Mouse (Mus musculus) CH12.LX (cell line): ENCODE measurements around the gene Mfsd14b. TPM values are rescaled to one million over a fixed set of nuclear protein-coding genes. Genes with fewer than 3 reads are reported as not detected.

ENCODE experiments used
- DNase-seq: peaks from one replicate; pipeline ENCODE4 v3.0.0-alpha.2; 2013; ENCODE audit errors: extremely low read depth
- H3K27ac ChIP-seq: 2 replicates; pipeline ENCODE4 v1.5.1; 2012; ENCODE audit warnings: low read depth, mild to moderate bottlenecking, control low read depth, moderate library complexity; ENCODE audit not compliant: insufficient read depth
- H3K27me3 ChIP-seq: replicated peaks from 2 replicates; pipeline ENCODE3; 2012; ENCODE audit warnings: inconsistent platforms
- H3K36me3 ChIP-seq, 2 experiments: replicated peaks in 1 of 2; 2 replicates each; pipeline versions ENCODE3 to v1.6.1; 2012; ENCODE audit warnings: inconsistent platforms in 1 of 2, low read length in 1 of 2, mild to moderate bottlenecking in 1 of 2, mixed read lengths in 1 of 2, moderate library complexity in 1 of 2; ENCODE audit not compliant: control insufficient read depth in 1 of 2, insufficient read depth in 1 of 2
- H3K4me1 ChIP-seq, 2 experiments: 2 replicates each; pipeline ENCODE4 v1.6.1; 2012; ENCODE audit warnings: inconsistent platforms in 1 of 2, moderate library complexity in 1 of 2; ENCODE audit not compliant: insufficient read depth in 2 of 2, control insufficient read depth in 1 of 2
- H3K4me2 ChIP-seq: 2 replicates; pipeline ENCODE4 v1.6.1; 2012; ENCODE audit warnings: low read depth, mild to moderate bottlenecking, control low read depth; ENCODE audit not compliant: poor library complexity, insufficient read depth, severe bottlenecking
- H3K4me3 ChIP-seq, 3 experiments: fragments of 150-350 bp in 1 of 3; sonication (generic) in 1 of 3; replicated peaks in 1 of 3; 2 replicates each; pipeline versions ENCODE3 to v1.5.1; 2011 to 2012; ENCODE audit warnings: low read depth in 2 of 3, low read length in 2 of 3, mild to moderate bottlenecking in 2 of 3, moderate library complexity in 2 of 3, control low read depth in 1 of 3, improper control_type of control experiment in 1 of 3, inconsistent platforms in 1 of 3, mixed read lengths in 1 of 3; ENCODE audit not compliant: poor library complexity in 1 of 3
- H3K79me2 ChIP-seq: replicated peaks from 2 replicates; pipeline ENCODE4 v1.6.1; 2012; ENCODE audit warnings: mild to moderate bottlenecking, moderate library complexity; ENCODE audit not compliant: control insufficient read depth, poor library complexity, insufficient read depth, severe bottlenecking; ENCODE audit errors: extremely low read depth
- H3K9ac ChIP-seq: 2 replicates; pipeline ENCODE4 v1.6.1; 2012; ENCODE audit warnings: low read depth, mild to moderate bottlenecking, control low read depth, moderate library complexity; ENCODE audit not compliant: insufficient read depth
- H3K9me3 ChIP-seq: replicated peaks from 2 replicates; pipeline ENCODE3; 2012; ENCODE audit warnings: low read length, inconsistent platforms, mixed read lengths
- BHLHE40 ChIP-seq: IDR thresholded peaks from 2 replicates; pipeline ENCODE4 v1.6.1; 2011; ENCODE audit warnings: mild to moderate bottlenecking, low read depth, low read length, improper control_type of control experiment
- CHD1 ChIP-seq: IDR thresholded peaks from 2 replicates; pipeline ENCODE4 v1.6.1; 2012; ENCODE audit warnings: low read depth, low read length, improper control_type of control experiment, inconsistent platforms
- CHD2 ChIP-seq: IDR thresholded peaks from 2 replicates; pipeline ENCODE4 v1.6.1; 2011; ENCODE audit warnings: low read length, improper control_type of control experiment
- CTCF ChIP-seq, 2 experiments: IDR thresholded peaks in 1 of 2; conservative IDR thresholded peaks in 1 of 2; 2 replicates each; pipeline ENCODE4 v1.5.1; 2011 to 2012; ENCODE audit warnings: low read depth in 2 of 2, low read length in 2 of 2, improper control_type of control experiment in 1 of 2, inconsistent platforms in 1 of 2, mild to moderate bottlenecking in 1 of 2, moderate library complexity in 1 of 2
- E2F4 ChIP-seq: IDR thresholded peaks from 2 replicates; pipeline ENCODE4 v1.6.1; 2011; ENCODE audit warnings: low read depth, low read length, improper control_type of control experiment; ENCODE audit not compliant: insufficient replicate concordance
- ELF1 ChIP-seq: IDR thresholded peaks from 2 replicates; pipeline ENCODE4 v1.6.1; 2014; ENCODE audit warnings: low read depth, mild to moderate bottlenecking, inconsistent platforms, low read length, improper control_type of control experiment
- EP300 ChIP-seq: IDR thresholded peaks from 2 replicates; pipeline ENCODE4 v1.6.1; 2011; ENCODE audit warnings: low read length, improper control_type of control experiment
- ETS1 ChIP-seq: conservative IDR thresholded peaks from 2 replicates; pipeline ENCODE4 v1.6.1; 2012; ENCODE audit warnings: low read depth, mild to moderate bottlenecking, inconsistent platforms, low read length, improper control_type of control experiment, moderate library complexity
- GABPA ChIP-seq: IDR thresholded peaks from 2 replicates; pipeline ENCODE4 v1.6.1; 2012; ENCODE audit warnings: low read depth, low read length, improper control_type of control experiment, inconsistent platforms; ENCODE audit not compliant: insufficient replicate concordance
- HCFC1 ChIP-seq: IDR thresholded peaks from 2 replicates; pipeline ENCODE4 v1.6.1; 2012; ENCODE audit warnings: low read depth, mild to moderate bottlenecking, inconsistent platforms, low read length, improper control_type of control experiment
- IRF4 ChIP-seq: IDR thresholded peaks from 2 replicates; pipeline ENCODE4 v1.6.1; 2014; ENCODE audit warnings: low read depth, mild to moderate bottlenecking, inconsistent platforms, low read length, improper control_type of control experiment
- JUN ChIP-seq: IDR thresholded peaks from 2 replicates; pipeline ENCODE4 v1.6.1; 2011; ENCODE audit warnings: low read depth, mild to moderate bottlenecking, low read length, improper control_type of control experiment, moderate library complexity; ENCODE audit not compliant: insufficient read depth
- JUND ChIP-seq: conservative IDR thresholded peaks from 2 replicates; pipeline ENCODE4 v1.6.1; 2011; ENCODE audit warnings: low read depth, low read length, improper control_type of control experiment
- KAT2A ChIP-seq: IDR thresholded peaks from 2 replicates; pipeline ENCODE4 v1.6.1; 2012; ENCODE audit warnings: low read length, improper control_type of control experiment, inconsistent platforms; ENCODE audit not compliant: insufficient replicate concordance
- MAFK ChIP-seq: IDR thresholded peaks from 2 replicates; pipeline ENCODE4 v1.6.1; 2011; ENCODE audit warnings: low read length, improper control_type of control experiment; ENCODE audit not compliant: insufficient replicate concordance
- MAX ChIP-seq: IDR thresholded peaks from 2 replicates; pipeline ENCODE4 v1.6.1; 2011; ENCODE audit warnings: low read length, improper control_type of control experiment
- MAZ ChIP-seq: IDR thresholded peaks from 2 replicates; pipeline ENCODE4 v1.6.1; 2012; ENCODE audit warnings: low read depth, mild to moderate bottlenecking, inconsistent platforms, low read length, improper control_type of control experiment, moderate library complexity
- MEF2A ChIP-seq: IDR thresholded peaks from 2 replicates; pipeline ENCODE4 v1.6.1; 2014; ENCODE audit warnings: low read depth, mild to moderate bottlenecking, inconsistent platforms, low read length, improper control_type of control experiment, borderline replicate concordance
- MXI1 ChIP-seq: IDR thresholded peaks from 2 replicates; pipeline ENCODE4 v1.6.1; 2011; ENCODE audit warnings: mild to moderate bottlenecking, low read depth, low read length, improper control_type of control experiment
- MYC ChIP-seq: IDR thresholded peaks from 2 replicates; pipeline ENCODE4 v1.6.1; 2011; ENCODE audit warnings: low read depth, mild to moderate bottlenecking, improper control_type of control experiment, low read length
- NELFE ChIP-seq: IDR thresholded peaks from 2 replicates; pipeline ENCODE4 v1.6.1; 2011; ENCODE audit warnings: low read depth, low read length, improper control_type of control experiment
- NRF1 ChIP-seq: IDR thresholded peaks from 2 replicates; pipeline ENCODE4 v1.6.1; 2014; ENCODE audit warnings: low read depth, mild to moderate bottlenecking, inconsistent platforms, low read length, improper control_type of control experiment, moderate library complexity
- PAX5 ChIP-seq: IDR thresholded peaks from 2 replicates; pipeline ENCODE4 v1.6.1; 2012; ENCODE audit warnings: low read length, inconsistent platforms, mixed read lengths
- POLR2A ChIP-seq: IDR thresholded peaks from 2 replicates; pipeline ENCODE4 v1.6.1; 2011; ENCODE audit warnings: low read depth, mild to moderate bottlenecking, improper control_type of control experiment, low read length
- POLR2AphosphoS2 ChIP-seq: IDR thresholded peaks from 2 replicates; pipeline ENCODE4 v1.6.1; 2011; ENCODE audit warnings: low read depth, low read length, improper control_type of control experiment
- RAD21 ChIP-seq: IDR thresholded peaks from 2 replicates; pipeline ENCODE4 v1.6.1; 2011; ENCODE audit warnings: low read depth, mild to moderate bottlenecking, low read length, improper control_type of control experiment, moderate library complexity
- RCOR1 ChIP-seq: conservative IDR thresholded peaks from 2 replicates; pipeline ENCODE4 v1.6.1; 2012; ENCODE audit warnings: low read depth, mild to moderate bottlenecking, inconsistent platforms, low read length, improper control_type of control experiment
- SIN3A ChIP-seq: IDR thresholded peaks from 2 replicates; pipeline ENCODE4 v1.6.1; 2012; ENCODE audit warnings: low read length, improper control_type of control experiment, inconsistent platforms
- SMC3 ChIP-seq: IDR thresholded peaks from 2 replicates; pipeline ENCODE4 v1.6.1; 2011; ENCODE audit warnings: low read depth, low read length, improper control_type of control experiment
- TBP ChIP-seq: conservative IDR thresholded peaks from 2 replicates; pipeline ENCODE4 v1.6.1; 2011; ENCODE audit warnings: low read depth, low read length, improper control_type of control experiment
- TCF12 ChIP-seq: IDR thresholded peaks from 2 replicates; pipeline ENCODE4 v1.6.1; 2014; ENCODE audit warnings: low read depth, mild to moderate bottlenecking, inconsistent platforms, low read length, improper control_type of control experiment
- UBTF ChIP-seq: IDR thresholded peaks from 2 replicates; pipeline ENCODE4 v1.6.1; 2012; ENCODE audit warnings: low read depth, mild to moderate bottlenecking, inconsistent platforms, low read length, improper control_type of control experiment, moderate library complexity
- USF1 ChIP-seq: IDR thresholded peaks from 2 replicates; pipeline ENCODE4 v1.6.1; 2014; ENCODE audit warnings: low read depth, mild to moderate bottlenecking, inconsistent platforms, low read length, improper control_type of control experiment
- USF2 ChIP-seq: conservative IDR thresholded peaks from 2 replicates; pipeline ENCODE4 v1.6.1; 2011; ENCODE audit warnings: low read depth, low read length, improper control_type of control experiment
- ZC3H11A ChIP-seq: IDR thresholded peaks from 2 replicates; pipeline ENCODE4 v1.6.1; 2012; ENCODE audit warnings: low read depth, mild to moderate bottlenecking, inconsistent platforms, low read length, improper control_type of control experiment
- ZKSCAN1 ChIP-seq: IDR thresholded peaks from 2 replicates; pipeline ENCODE4 v1.6.1; 2012; ENCODE audit warnings: low read depth, inconsistent platforms, low read length, improper control_type of control experiment, borderline replicate concordance
- ZMIZ1 ChIP-seq: IDR thresholded peaks from 2 replicates; pipeline ENCODE4 v1.6.1; 2012; ENCODE audit warnings: low read depth, mild to moderate bottlenecking, inconsistent platforms, low read length, improper control_type of control experiment
- ZNF384 ChIP-seq: IDR thresholded peaks from 2 replicates; pipeline ENCODE4 v1.6.1; 2012; ENCODE audit warnings: low read depth, low read length, improper control_type of control experiment, inconsistent platforms
- dilution Hi-C: fragments of 300-500 bp; cut with MboI; formaldehyde crosslinking; loops from 2 replicates; pipeline ENCODE4 v1.14.3; 2020; ENCODE audit warnings: low sequenced_read_pairs; ENCODE audit not compliant: extremely low pct_unique_long_range_greater_than_20kb, extremely low pct_ligation_motif_present
- in situ Hi-C: fragments of 300-500 bp; cut with MboI; formaldehyde crosslinking; loops from 3 replicates; pipeline ENCODE4 v1.14.3; 2019; ENCODE audit warnings: low sequenced_read_pairs, low pct_ligation_motif_present, low pct_unique_long_range_greater_than_20kb, mixed read lengths
- polyA plus RNA-seq: library from polyadenylated mRNA; unstranded; fragments of >175 nt; gene quantifications from 2 replicates; pipeline ENCODE4 v1.2.1, GENCODE M21; 2012; ENCODE audit warnings: low read depth; ENCODE audit not compliant: insufficient read length
- total RNA-seq, 2 experiments: library from RNA; depleted of rRNA; stranded (reverse); fragments of 300-350 nt in 1 of 2; fragments of >200 nt in 1 of 2; gene quantifications; 2 replicates each; pipeline ENCODE4 v1.2.3; 2012 to 2014

Mfsd14b gene
- 26.1 and 28.0 TPM in 2 replicates for total RNA-seq (2012; rRNA removed)
- total RNA-seq (2014; rRNA removed): 51.5 and 54.3 TPM in 2 replicates
- 20.1 and 25.5 TPM in 2 replicates for polyA plus RNA-seq

- DNase-seq: peak; percentile 91
- H3K4me3 ChIP-seq: peak within 1 kb of the TSS; percentile 61 to 86 (median 74)
- peaks cover 12% of the 10 kb centered on the region for H3K79me2 ChIP-seq
- in situ Hi-C loops: no loop called here
- peak within 1 kb of the TSS; percentile 68 for H3K27ac ChIP-seq
- dilution Hi-C loops: no loop called here
- H3K9ac ChIP-seq: peak within 1 kb of the TSS; percentile 86
- peak within 1 kb of the TSS; percentile 84 for H3K4me2 ChIP-seq
- H3K27me3 ChIP-seq: no peaks in the 10 kb centered on the region
- H3K36me3 ChIP-seq: peaks cover 0 to 3% of the 10 kb centered on the region in 2 experiments
- TF ChIP-seq ELF1 (peak; percentile 61; the same call in 1 of the 2 replicates), E2F4 (no peak), CHD2 (no peak), ZNF384 (no peak), BHLHE40 (no peak), EP300 (no peak), PAX5 (no peak), MEF2A (0 out of 2 replicates have a peak, but pooled peaks have one; percentile 7), MAFK (no peak), RAD21 (no peak), ZC3H11A (no peak), MYC (0 out of 2 replicates have a peak, but pooled peaks have one; percentile 28), MAZ (no peak), ZKSCAN1 (no peak), POLR2AphosphoS2 (no peak), KAT2A (peak; percentile 43; the same call in 1 of the 2 replicates), POLR2A (peak; percentile 69), CTCF (conservative IDR thresholded peaks at IDR 0.05 in 1 of 2, IDR thresholded peaks at IDR 0.05 in 1 of 2; ENCODE audit: low read depth in 2 of 2, low read length in 2 of 2) (no peak), CHD1 (no peak), SIN3A (peak; percentile 65; the same call in 1 of the 2 replicates), RCOR1 (no peak), TBP (peak; percentile 80), GABPA (no peak), UBTF (peak; percentile 69), IRF4 (no peak), NELFE (peak; percentile 66; the same call in 1 of the 2 replicates), SMC3 (no peak), JUND (no peak), USF1 (no peak), MAX (peak; percentile 68), ETS1 (no peak), ZMIZ1 (no peak), HCFC1 (peak; percentile 83), JUN (no peak), USF2 (no peak), TCF12 (peak; percentile 70), MXI1 (peak; percentile 75), NRF1 (no peak)
- peaks cover 2 to 23% of the 10 kb centered on the region in 2 experiments; a peak in 2 of 4 replicates for H3K4me1 ChIP-seq
- H3K9me3 ChIP-seq: no peaks in the 10 kb centered on the region
Measured at GRCm38 (mm10) chr13:65112459-65113110, at the start of gene Mfsd14b. Mfsd14b (minus strand) TSS chr13:65112975.
